Mouse (Mus musculus) lung, adult 10 weeks (tissue): ENCODE results near the gene E130309D02Rik. TPM values are rescaled to one million over a fixed set of nuclear protein-coding genes. Genes with fewer than 3 reads are reported as not detected.

Experiments used
- polyA plus RNA-seq: library from polyadenylated mRNA; stranded (reverse); fragments of 350-450 nt; fragmentation: Illumina TruSeq; extraction: RNeasy Lipid Tissue Mini Kit (QIAGEN cat#74804); gene quantifications from one replicate; pipeline ENCODE4 v1.2.3, GENCODE M21; 2014; ENCODE audit warnings: low read depth, low replicate concordance; ENCODE audit not compliant: insufficient read depth

Gene E130309D02Rik
- 16.0 TPM for polyA plus RNA-seq

GRCm38 (mm10) chr5:143314730-143315513 is at the start of gene E130309D02Rik:
TSS of gene E130309D02Rik (minus strand) at chr5:143315360.

DNA sequence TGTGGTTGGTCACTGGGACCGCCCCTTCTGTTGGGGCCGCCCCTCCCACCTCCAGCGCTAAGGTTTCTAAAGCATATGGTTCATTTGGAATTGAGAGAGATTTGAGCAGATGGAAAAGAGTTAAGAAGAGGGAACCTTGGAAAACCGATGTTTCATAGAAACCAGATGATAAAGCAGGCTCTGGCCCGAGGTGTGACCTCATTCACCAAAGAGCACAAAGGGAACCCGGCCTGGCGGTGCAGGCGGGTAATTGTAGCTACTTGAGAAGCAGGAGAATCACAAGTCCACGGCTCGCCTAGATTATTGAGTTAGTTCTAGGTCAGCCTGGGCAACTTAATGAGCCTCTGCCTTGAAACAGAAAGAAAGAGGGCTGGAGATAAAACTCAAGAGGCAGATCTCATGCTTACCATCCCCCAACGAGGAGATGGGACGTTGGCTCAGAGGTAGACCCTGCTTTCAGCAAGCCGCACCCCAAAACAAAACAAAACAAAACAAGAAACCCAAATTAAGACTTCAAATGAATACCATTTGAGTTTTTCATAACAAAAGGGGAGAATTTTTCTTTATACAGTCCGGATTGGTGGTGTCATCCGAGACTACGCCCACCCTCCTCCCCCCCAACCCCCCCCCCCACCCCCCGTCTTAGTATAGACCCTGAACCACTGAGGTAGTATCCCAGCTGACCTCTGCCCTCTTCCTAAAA is 41.7 kb upstream of the E130309D02Rik start, which contains the start of gene Grid2ip:
Gene Grid2ip, plus strand, starts transcription at position 653 of the 703 bp plus-strand sequence.

DNA sequence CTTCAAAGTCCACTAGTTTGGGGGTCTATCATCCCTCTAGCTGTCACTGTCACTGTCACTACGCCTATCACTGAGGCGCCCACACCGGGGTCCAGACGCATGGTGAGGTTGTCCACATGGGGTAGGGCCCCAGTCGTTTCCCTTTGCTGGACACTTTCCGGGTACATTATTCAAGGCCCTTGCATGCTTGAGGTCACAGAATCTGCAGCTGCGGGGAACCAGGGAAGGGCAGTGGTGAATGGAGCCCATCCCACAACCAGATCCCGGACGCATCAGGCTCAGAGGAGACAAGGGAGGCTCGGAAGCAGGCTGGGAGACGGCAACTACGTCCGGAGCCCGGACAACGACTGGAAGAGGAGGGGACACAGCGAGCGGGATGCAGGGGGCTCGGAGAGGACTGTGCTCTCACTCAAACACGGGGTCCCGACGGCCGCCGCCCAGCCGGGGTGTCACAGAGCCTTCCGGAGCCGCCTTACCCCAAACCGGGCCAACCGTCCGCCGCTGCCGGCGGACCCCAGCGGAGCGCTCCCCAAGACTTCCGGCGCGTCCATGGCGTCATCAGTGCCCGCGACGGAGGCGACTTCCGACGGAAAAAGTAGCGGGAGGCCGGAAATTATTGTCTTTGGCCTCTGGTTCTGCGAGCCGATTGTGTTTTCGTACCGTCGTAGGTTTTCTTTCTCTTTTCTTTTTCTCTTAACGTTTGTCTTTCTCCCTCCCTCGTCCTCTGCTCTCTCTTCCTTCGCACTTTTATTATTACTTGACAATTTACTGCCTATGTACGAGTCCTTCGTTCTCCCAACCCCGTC is 13.7 kb upstream of the E130309D02Rik start, which contains the start of gene Zdhhc4:
Gene Zdhhc4, minus strand, starts transcription at position 567 of the 806 bp plus-strand sequence.

GRCm38 (mm10) chr5:143293404-143293803 is 21.8 kb downstream of the E130309D02Rik start, which contains the start of gene Zfp853:
TSS of gene Zfp853 (minus strand) at chr5:143293623.

GRCm38 (mm10) chr5:143269363-143270150 is 45.6 kb downstream of the E130309D02Rik start, which contains the start of gene Zfp316:
TSS of gene Zfp316 (minus strand) at chr5:143270022.

Other genes with a start within 250 kb of the E130309D02Rik start
- 12.5 TPM for gene Rnf216, start 202.4 kb downstream of the E130309D02Rik start, polyA plus RNA-seq
- gene Olfr718-ps1, start 167.8 kb downstream of the E130309D02Rik start, polyA plus RNA-seq: not detected
- gene Rbak, start 134.6 kb downstream of the E130309D02Rik start, polyA plus RNA-seq: 4.4 TPM
- gene Spdye4b, start 134.3 kb downstream of the E130309D02Rik start, polyA plus RNA-seq: not detected
- gene Spdye4a, start 88.5 kb downstream of the E130309D02Rik start, polyA plus RNA-seq: not detected
- gene Zfp12, start 80.2 kb downstream of the E130309D02Rik start, polyA plus RNA-seq: 6.3 TPM
- gene Zfp316, start 45.3 kb downstream of the E130309D02Rik start, polyA plus RNA-seq: 1.5 TPM
- 0.12 TPM for gene Zfp853, start 21.7 kb downstream of the E130309D02Rik start, polyA plus RNA-seq
- gene Zdhhc4, start 13.9 kb upstream of the E130309D02Rik start, polyA plus RNA-seq: 30.8 TPM
- not detected for gene Grid2ip, start 42.0 kb upstream of the E130309D02Rik start, polyA plus RNA-seq
- gene Kdelr2, start 88.5 kb upstream of the E130309D02Rik start, polyA plus RNA-seq: 69.7 TPM
- 6.4 TPM for gene Daglb, start 149.2 kb upstream of the E130309D02Rik start, polyA plus RNA-seq
- gene Rac1, start 212.7 kb upstream of the E130309D02Rik start, polyA plus RNA-seq: 331 TPM